Mouse (Mus musculus): ENCODE results near the gene Bhmt2. TPM values are rescaled to one million over a fixed set of nuclear protein-coding genes. Genes with fewer than 3 reads are reported as not detected.
A peak's percentile ranks its signal among the peaks of the same experiment; 100 is the strongest.

The Bhmt2 gene
- polyA plus RNA-seq (2016; fragmentation: Nextera tagmentation; extraction: Ambion mirVana): not detected in 2 replicates

DNA sequence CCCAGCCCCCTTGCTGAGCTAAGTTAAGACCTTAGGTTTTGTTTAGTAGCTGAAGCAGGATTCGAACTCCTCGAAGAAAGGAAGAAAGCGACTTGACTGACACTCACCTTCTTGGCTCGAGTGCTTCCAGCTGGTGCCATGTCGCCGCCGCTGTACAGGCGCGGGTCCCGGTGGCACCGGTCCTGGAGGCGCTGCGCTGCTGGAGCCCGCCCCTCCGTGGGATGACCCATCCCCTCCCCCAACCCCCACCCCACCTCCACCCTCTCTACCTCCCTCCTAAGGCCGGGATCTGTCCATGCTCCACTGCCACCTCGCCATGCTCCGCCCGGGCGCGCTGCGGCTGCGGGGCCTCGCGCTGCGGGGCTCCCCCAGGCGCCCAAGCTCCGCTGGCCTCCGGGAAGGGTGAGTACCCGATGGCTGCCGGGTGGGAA is at the start of gene Bhmt2, which contains the start of gene Dmgdh:
Gene Bhmt2 (minus strand): TSS at position 172 of the 431 bp plus-strand sequence.
Gene Dmgdh (plus strand): TSS at position 303 of the 431 bp plus-strand sequence.
- H3K9me3 ChIP-seq: no peaks in the 10 kb centered on the region
- 4% methylated on average over 30 of the region's 31 CpGs for WGBS
- H3K4me3 ChIP-seq: peak within 1 kb of the TSS; percentile 24
- H3K27ac ChIP-seq (replicated peaks): no peak within 1 kb of the TSS
- ATAC-seq (ENCODE audit: low FRiP score, low read depth): no peak
- H3K36me3 ChIP-seq: no peaks in the 10 kb centered on the region
- H3K27me3 ChIP-seq: peaks cover 13% of the 10 kb centered on the region
- peak within 1 kb of the TSS; percentile 42 for H3K4me2 ChIP-seq (replicated peaks)
- no peaks in the 10 kb centered on the region for H3K4me1 ChIP-seq
- no peak within 1 kb of the TSS for H3K9ac ChIP-seq (replicated peaks)

DNA sequence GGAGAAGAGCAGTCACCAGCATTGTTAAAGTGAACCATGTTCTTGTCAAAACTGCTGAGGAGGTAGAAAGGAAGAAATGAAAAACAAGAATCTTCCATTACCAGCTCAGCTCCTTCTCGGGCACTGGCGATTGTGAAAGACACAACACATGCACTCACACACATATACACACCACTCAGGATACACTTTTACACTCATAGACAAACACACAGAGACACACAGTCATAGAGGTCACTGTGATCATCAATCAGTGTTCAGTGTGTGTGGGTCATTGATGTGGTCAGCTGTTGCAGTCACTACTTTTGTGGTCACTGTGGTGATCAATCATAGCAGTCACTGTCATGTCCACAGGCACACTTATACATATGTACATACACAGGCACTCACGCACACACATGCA is 49.4 kb upstream of the Bhmt2 start:
- no peak overlapping the region for H3K4me2 ChIP-seq (replicated peaks)
- 0 out of 2 replicates have a peak, but pooled peaks cover 3% of the 10 kb centered on the region for H3K27me3 ChIP-seq
- H3K4me1 ChIP-seq: no peaks in the 10 kb centered on the region
- ATAC-seq (ENCODE audit: low FRiP score, low read depth): no peak
- no peaks in the 10 kb centered on the region for H3K9me3 ChIP-seq
- H3K4me3 ChIP-seq: no peak overlapping the region
- no peak overlapping the region for H3K9ac ChIP-seq (replicated peaks)
- H3K27ac ChIP-seq (replicated peaks): no peak overlapping the region
- H3K36me3 ChIP-seq: no peaks in the 10 kb centered on the region
- WGBS: 89% methylated on average over 3 of the region's 3 CpGs

DNA sequence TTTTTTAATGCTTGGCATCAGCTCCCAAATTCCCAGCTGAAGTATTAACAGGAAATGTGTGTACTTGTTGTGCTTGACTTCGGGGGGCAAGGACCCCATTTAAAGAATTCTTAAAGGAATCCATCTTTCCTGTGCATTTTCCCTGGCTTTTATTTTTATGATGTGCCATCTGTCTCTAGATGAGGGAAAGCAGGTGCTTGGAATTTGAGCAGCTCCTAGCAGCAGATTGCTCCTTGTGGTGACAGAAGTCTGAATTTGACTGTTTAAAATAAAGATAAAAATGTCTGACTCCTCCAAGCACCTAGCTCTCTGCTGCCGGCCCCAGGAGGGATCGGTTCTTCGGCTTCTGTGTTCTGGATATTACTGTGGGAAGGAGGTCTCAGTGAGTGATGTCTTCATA is 47.8 kb upstream of the Bhmt2 start:
- H3K4me3 ChIP-seq: no peak overlapping the region
- H3K36me3 ChIP-seq: no peaks in the 10 kb centered on the region
- no peaks in the 10 kb centered on the region for H3K9me3 ChIP-seq
- ATAC-seq (ENCODE audit: low FRiP score, low read depth): no peak
- 84% methylated on average over 4 of the region's 4 CpGs for WGBS
- H3K4me2 ChIP-seq (replicated peaks): no peak overlapping the region
- no peak overlapping the region for H3K9ac ChIP-seq (replicated peaks)
- H3K27me3 ChIP-seq: 0 out of 2 replicates have a peak, but pooled peaks cover 3% of the 10 kb centered on the region
- no peak overlapping the region for H3K27ac ChIP-seq (replicated peaks)
- no peaks in the 10 kb centered on the region; the same call in 1 of the 2 replicates for H3K4me1 ChIP-seq

DNA sequence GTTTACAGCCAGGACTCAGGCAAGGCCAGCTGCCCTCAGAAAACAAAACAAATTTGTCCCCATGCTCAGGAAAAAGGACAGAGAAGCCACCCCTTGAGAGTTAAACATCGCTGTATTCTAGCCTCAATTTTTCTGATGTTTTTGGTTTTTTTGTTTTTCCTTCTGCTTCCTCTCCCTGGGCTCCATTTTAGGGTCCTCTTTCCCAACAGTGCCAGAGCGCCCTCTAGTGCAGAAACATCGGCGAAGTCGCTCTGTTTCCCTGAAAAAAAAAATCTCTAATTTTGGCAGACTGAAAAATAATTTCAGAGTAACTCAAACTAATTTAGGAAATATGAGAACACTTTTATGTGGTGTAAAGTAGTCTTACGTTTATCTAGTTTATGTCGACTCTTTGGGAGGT is 44.8 kb upstream of the Bhmt2 start:
- WGBS: 6% methylated on average over 7 of the region's 7 CpGs
- Histone ChIP-seq H3K4me3 (no peak overlapping the region), H3K27ac (replicated peaks) (no peak overlapping the region), H3K36me3 (no peaks in the 10 kb centered on the region), H3K4me1 (no peaks in the 10 kb centered on the region; the same call in 1 of the 2 replicates), H3K9me3 (no peaks in the 10 kb centered on the region), H3K4me2 (replicated peaks) (no peak overlapping the region), H3K9ac (replicated peaks) (no peak overlapping the region), H3K27me3 (0 out of 2 replicates have a peak, but pooled peaks cover 3% of the 10 kb centered on the region)
- ATAC-seq (ENCODE audit: low FRiP score, low read depth): no peak

DNA sequence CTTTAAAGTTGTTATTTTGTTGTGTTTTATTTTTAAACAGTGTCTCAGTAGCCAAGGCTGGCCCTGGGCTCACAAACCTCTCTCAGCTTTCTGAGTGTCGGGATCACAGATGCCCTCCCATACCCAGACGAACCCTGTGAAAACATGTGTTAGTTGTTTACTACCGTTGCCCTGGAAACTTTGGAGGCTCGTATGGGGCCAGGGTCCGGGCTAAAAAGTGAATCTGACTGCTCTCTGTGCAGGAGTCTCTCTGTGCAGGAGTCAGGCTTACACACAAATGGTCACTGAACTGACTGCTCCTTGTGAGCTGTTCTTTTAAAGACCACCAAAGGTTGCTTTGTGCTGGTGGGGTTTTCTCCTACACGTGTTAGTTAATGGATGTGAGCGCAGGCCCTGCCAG is 43.0 kb upstream of the Bhmt2 start:
- no peak for ATAC-seq (ENCODE audit: low FRiP score, low read depth)
- 0 out of 2 replicates have a peak, but pooled peaks cover 3% of the 10 kb centered on the region for H3K27me3 ChIP-seq
- H3K27ac ChIP-seq (replicated peaks): no peak overlapping the region
- no peak overlapping the region for H3K4me2 ChIP-seq (replicated peaks)
- H3K4me3 ChIP-seq: no peak overlapping the region
- WGBS: 48% methylated on average over 7 of the region's 7 CpGs
- H3K4me1 ChIP-seq: no peaks in the 10 kb centered on the region; the same call in 1 of the 2 replicates
- no peak overlapping the region for H3K9ac ChIP-seq (replicated peaks)
- H3K36me3 ChIP-seq: no peaks in the 10 kb centered on the region
- H3K9me3 ChIP-seq: no peaks in the 10 kb centered on the region

DNA sequence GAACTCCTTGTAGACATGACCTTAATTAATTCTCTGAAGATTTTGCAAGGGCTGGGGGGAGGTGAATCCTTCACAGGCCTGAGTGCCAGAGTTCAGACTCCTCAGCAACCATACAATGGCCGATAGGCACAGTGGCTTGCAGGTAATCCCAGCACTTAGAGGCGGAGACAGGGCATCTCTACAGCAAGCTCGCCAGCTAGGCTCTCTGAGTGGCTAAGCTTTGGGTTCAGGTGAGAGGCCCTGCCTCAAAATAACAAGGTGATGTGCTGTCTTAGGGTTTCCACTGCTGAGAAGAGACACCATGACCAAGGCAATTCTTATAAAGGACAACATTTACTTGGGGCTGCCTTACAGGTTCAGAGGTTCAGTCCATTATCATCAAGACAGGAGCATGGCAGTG is 39.7 kb upstream of the Bhmt2 start:
- Histone ChIP-seq H3K4me3 (no peak overlapping the region), H3K4me2 (replicated peaks) (no peak overlapping the region), H3K9ac (replicated peaks) (no peak overlapping the region), H3K27ac (replicated peaks) (no peak overlapping the region), H3K9me3 (no peaks in the 10 kb centered on the region), H3K36me3 (no peaks in the 10 kb centered on the region), H3K4me1 (no peaks in the 10 kb centered on the region; the same call in 1 of the 2 replicates), H3K27me3 (no peaks in the 10 kb centered on the region)
- 91% methylated on average over 3 of the region's 3 CpGs for WGBS
- no peak for ATAC-seq (ENCODE audit: low FRiP score, low read depth)

DNA sequence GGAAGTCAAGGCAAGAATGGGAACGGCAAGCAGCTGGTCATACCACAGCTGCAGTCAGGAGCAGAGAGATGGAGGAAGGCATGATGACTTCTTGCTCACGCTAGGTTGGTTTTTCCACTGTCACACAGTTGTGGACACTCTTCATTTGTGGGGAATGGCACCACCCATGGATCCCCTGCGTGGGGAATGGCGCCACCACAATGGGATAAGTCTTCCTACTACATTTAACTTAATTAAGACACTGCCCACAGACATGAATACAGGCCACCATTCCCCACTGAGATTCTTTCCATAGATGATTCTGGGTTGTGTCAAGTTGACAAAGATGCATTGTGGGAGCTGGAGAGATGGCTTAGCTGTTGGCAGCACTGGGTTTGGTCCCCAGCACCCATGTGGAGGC is 38.3 kb upstream of the Bhmt2 start:
- no peak overlapping the region for H3K27ac ChIP-seq (replicated peaks)
- H3K9me3 ChIP-seq: no peaks in the 10 kb centered on the region
- WGBS: 90% methylated on average over 4 of the region's 4 CpGs
- no peaks in the 10 kb centered on the region for H3K27me3 ChIP-seq
- H3K4me1 ChIP-seq: no peaks in the 10 kb centered on the region; the same call in 1 of the 2 replicates
- no peak overlapping the region for H3K4me2 ChIP-seq (replicated peaks)
- H3K4me3 ChIP-seq: no peak overlapping the region
- no peak overlapping the region for H3K9ac ChIP-seq (replicated peaks)
- H3K36me3 ChIP-seq: no peaks in the 10 kb centered on the region
- no peak for ATAC-seq (ENCODE audit: low FRiP score, low read depth)

DNA sequence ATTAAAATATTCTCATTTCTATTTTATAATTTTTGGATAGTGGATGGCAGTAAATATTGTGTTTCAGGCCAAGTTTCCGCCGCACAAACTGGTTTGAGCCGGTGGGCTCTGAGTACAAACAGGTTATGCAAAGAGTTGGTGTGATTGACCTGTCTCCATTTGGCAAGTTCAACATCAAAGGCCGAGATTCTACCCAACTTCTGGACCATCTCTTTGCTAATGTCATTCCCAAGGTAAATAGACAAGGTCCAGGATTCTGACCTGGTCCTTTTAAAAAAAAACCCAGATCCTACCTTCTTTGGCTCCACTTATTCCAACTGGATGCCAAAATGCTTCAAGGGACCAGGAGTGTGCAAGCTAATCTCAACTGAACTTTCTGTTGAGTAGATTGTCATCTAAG is 37.1 kb upstream of the Bhmt2 start:
- H3K9me3 ChIP-seq: no peaks in the 10 kb centered on the region
- no peak overlapping the region for H3K4me3 ChIP-seq
- H3K9ac ChIP-seq (replicated peaks): no peak overlapping the region
- H3K27me3 ChIP-seq: no peaks in the 10 kb centered on the region
- 90% methylated on average over 4 of the region's 4 CpGs for WGBS
- no peak for ATAC-seq (ENCODE audit: low FRiP score, low read depth)
- no peak overlapping the region for H3K27ac ChIP-seq (replicated peaks)
- no peaks in the 10 kb centered on the region for H3K4me1 ChIP-seq
- no peaks in the 10 kb centered on the region for H3K36me3 ChIP-seq
- no peak overlapping the region for H3K4me2 ChIP-seq (replicated peaks)

DNA sequence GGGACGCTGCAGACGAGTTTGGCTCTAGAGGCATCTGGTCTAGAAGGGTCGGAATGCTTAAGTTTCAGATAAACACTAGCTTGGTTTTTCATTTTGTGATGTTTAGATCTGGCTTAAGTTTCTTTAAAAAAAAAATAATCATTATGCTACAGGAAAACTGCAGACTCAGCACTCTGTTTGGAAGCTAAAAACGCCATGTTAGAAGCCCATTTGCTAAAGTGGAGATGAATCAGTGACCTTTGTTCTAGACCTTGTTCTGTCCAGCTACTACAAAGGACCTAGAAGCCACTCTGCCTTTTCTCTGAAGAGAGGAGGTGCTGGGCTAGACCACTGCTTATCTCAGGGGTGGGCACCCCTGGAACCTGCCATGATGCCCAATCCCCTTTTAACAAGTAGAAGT is 36.2 kb upstream of the Bhmt2 start:
- 86% methylated on average over 4 of the region's 4 CpGs for WGBS
- Histone ChIP-seq H3K36me3 (no peaks in the 10 kb centered on the region), H3K4me1 (no peaks in the 10 kb centered on the region), H3K4me3 (no peak overlapping the region), H3K9ac (replicated peaks) (no peak overlapping the region), H3K27ac (replicated peaks) (no peak overlapping the region), H3K27me3 (no peaks in the 10 kb centered on the region), H3K9me3 (no peaks in the 10 kb centered on the region), H3K4me2 (replicated peaks) (no peak overlapping the region)
- ATAC-seq (ENCODE audit: low FRiP score, low read depth): no peak

DNA sequence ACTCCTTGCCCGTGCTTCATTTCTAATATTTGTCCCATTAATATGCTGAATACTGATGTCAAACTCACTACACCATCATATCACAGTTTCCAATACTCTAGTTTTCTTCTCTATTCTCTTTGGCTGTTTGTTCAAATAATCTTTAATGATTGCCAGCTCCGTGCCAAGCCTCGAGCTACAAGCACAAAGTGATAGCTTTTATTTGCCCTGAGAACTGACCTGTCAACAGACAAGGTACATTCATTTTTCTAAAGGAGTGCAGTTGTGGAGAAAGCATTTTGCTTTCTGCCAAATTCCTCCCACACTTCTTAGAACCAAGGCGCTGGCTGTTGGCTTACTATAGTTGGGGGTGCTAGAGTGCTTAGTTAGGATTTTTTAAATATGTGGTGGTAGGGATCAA is 33.2 kb upstream of the Bhmt2 start:
- no peaks in the 10 kb centered on the region for H3K9me3 ChIP-seq
- no peak for ATAC-seq (ENCODE audit: low FRiP score, low read depth)
- no peaks in the 10 kb centered on the region for H3K36me3 ChIP-seq
- H3K27ac ChIP-seq (replicated peaks): no peak overlapping the region
- H3K4me1 ChIP-seq: no peaks in the 10 kb centered on the region
- no peak overlapping the region for H3K9ac ChIP-seq (replicated peaks)
- 79% methylated on average over 4 of the region's 4 CpGs for WGBS
- H3K27me3 ChIP-seq: no peaks in the 10 kb centered on the region
- H3K4me2 ChIP-seq (replicated peaks): no peak overlapping the region
- no peak overlapping the region for H3K4me3 ChIP-seq

DNA sequence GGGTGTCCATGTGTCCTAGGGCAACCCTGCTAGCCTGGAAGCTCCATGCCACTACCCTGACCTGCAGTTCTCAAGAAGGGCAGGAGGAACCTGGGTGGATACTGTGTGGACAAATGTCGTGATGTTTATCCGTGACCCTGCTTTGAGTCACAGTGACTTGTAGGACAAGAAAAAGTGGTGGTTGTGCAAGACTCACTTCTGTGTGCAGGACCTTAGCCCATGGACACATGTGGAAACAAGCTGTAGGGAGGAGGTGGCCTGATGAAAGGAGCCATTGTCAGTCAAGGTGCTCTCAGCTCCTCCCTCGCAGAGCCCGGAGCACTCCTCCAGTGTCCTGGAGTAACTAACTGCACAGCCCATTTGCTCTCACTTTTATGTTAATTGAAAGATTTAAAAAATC is 31.6 kb upstream of the Bhmt2 start:
- WGBS: 86% methylated on average over 4 of the region's 4 CpGs
- no peak for ATAC-seq (ENCODE audit: low FRiP score, low read depth)
- Histone ChIP-seq H3K36me3 (no peaks in the 10 kb centered on the region), H3K4me1 (no peaks in the 10 kb centered on the region), H3K27me3 (no peaks in the 10 kb centered on the region), H3K27ac (replicated peaks) (no peak overlapping the region), H3K9ac (replicated peaks) (no peak overlapping the region), H3K4me2 (replicated peaks) (no peak overlapping the region), H3K9me3 (no peaks in the 10 kb centered on the region), H3K4me3 (no peak overlapping the region)

DNA sequence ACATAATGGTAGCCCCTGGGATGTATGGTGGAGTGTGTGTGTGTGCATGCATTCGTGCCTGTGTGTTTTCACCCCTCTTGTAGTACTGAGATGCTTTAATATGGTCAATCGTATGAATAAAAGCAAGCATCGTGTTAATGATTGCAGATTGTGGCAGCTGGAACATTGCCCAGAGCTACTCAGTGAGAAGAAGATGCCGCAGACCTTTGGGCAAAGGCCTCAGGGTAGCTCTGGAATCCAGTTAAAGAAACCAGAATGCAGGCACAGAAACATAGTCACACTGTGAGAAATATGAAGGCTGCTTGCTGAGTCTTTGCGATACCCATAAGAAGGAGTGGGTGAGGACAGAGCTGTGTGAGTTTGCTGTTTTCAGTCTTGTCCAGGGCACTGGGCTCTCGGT is 24.8 kb upstream of the Bhmt2 start:
- no peak overlapping the region for H3K4me2 ChIP-seq (replicated peaks)
- H3K27me3 ChIP-seq: no peaks in the 10 kb centered on the region
- no peak for ATAC-seq (ENCODE audit: low FRiP score, low read depth)
- H3K36me3 ChIP-seq: no peaks in the 10 kb centered on the region
- no peak overlapping the region for H3K9ac ChIP-seq (replicated peaks)
- WGBS: 81% methylated on average over 6 of the region's 6 CpGs
- H3K9me3 ChIP-seq: no peaks in the 10 kb centered on the region
- H3K4me3 ChIP-seq: no peak overlapping the region
- H3K4me1 ChIP-seq: no peaks in the 10 kb centered on the region
- H3K27ac ChIP-seq (replicated peaks): no peak overlapping the region

DNA sequence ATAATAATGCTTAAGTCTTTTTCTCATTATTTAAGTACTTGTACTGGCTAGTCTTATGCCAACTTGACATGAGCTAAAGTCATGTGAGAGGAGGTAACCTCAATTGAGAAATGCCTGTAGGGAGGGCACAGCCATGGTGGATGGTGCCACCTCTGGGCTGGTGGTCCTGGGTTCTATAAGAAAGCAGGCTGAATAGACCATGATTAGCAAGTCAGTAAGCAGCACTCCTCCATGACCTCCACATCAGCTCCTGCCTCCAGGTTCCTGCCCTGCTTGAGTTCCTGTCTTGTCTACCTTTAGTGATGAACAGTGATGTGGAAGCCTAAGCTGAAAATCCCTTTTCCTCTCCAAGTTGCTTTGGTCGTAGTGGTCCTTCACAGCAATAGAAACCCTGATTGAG is 16.7 kb upstream of the Bhmt2 start:
- Histone ChIP-seq H3K9me3 (no peaks in the 10 kb centered on the region), H3K36me3 (no peaks in the 10 kb centered on the region), H3K4me3 (no peak overlapping the region), H3K4me2 (replicated peaks) (no peak overlapping the region), H3K4me1 (peaks cover 2% of the 10 kb centered on the region; the same call in 1 of the 2 replicates), H3K27ac (replicated peaks) (no peak overlapping the region), H3K9ac (replicated peaks) (no peak overlapping the region), H3K27me3 (no peaks in the 10 kb centered on the region)
- ATAC-seq (ENCODE audit: low FRiP score, low read depth): no peak
- WGBS: 83% methylated on average over 1 of the region's 1 CpGs

All from midbrain, embryonic 12.5 days (tissue).